25 mouse cellular contexts compared by ENCODE assay signal in genomic region chr3:107276626-107277025, GRCm38 (mm10). TPM values are rescaled to one million over a fixed set of nuclear protein-coding genes. Genes with fewer than 3 reads are reported as not detected.
DNase-seq lines count a peak whose midpoint lies in the region; ATAC-seq lines count a peak whose summit lies in the region.
"Had no signal": no experiment of that assay in that cellular context is flagged by ENCODE, and none has a peak within 500 bp of the region (broad histone marks: within the 10 kb centered on the region; RNA-seq: fewer than 3 reads in every experiment).

No protein-coding gene starts in this region.

- H3K27me3 ChIP-seq in heart, embryonic 10.5 days (ENCODE audit: insufficient read depth, poor library complexity, severe bottlenecking) = 0 out of 2 replicates have a peak, but pooled peaks cover 8% of the 10 kb centered on the region
- H3K27me3 ChIP-seq in midbrain, embryonic 11.5 days (ENCODE audit: control insufficient read depth, insufficient read depth, low read length) = no peaks in the 10 kb centered on the region
- H3K27me3 ChIP-seq in midbrain, embryonic 13.5 days = no peaks in the 10 kb centered on the region
- H3K27me3 ChIP-seq: CH12.LX, Patski had no signal

- H3K4me3 ChIP-seq in heart, embryonic 10.5 days = no peak overlapping the region
- H3K4me3 ChIP-seq in midbrain, embryonic 11.5 days (ENCODE audit: low read depth, low read length) = no peak overlapping the region
- H3K4me3 ChIP-seq in midbrain, embryonic 13.5 days (replicated peaks) = no peak overlapping the region

- intact Hi-C loops in heart, postnatal 36 days (cut with DNase I) = loop anchor here (5.0 kb wide), 1 partner anchor 184 kb away; no protein-coding TSS in a partner anchor

- ATAC-seq in midbrain, embryonic 11.5 days (ENCODE audit: low FRiP score) = no peak
- no peak for ATAC-seq in midbrain, embryonic 13.5 days
- ATAC-seq: activated CD4-positive, CD25-positive, alpha-beta regulatory T cell, adult 4 months; CD4-positive, CD25-positive, alpha-beta regulatory T cell, adult 4 months; Patski had no signal

- no peak overlapping the region for H3K27ac ChIP-seq in heart, embryonic 10.5 days
- H3K27ac ChIP-seq in midbrain, embryonic 11.5 days (ENCODE audit: low read depth, low read length) = no peak overlapping the region
- H3K27ac ChIP-seq in midbrain, embryonic 13.5 days = no peak overlapping the region

- H3K9me3 ChIP-seq in heart, embryonic 10.5 days = no peaks in the 10 kb centered on the region
- no peaks in the 10 kb centered on the region for H3K9me3 ChIP-seq in midbrain, embryonic 11.5 days (ENCODE audit: control insufficient read depth, low read length)
- no peaks in the 10 kb centered on the region for H3K9me3 ChIP-seq in midbrain, embryonic 13.5 days
- H3K9me3 ChIP-seq: G1E had no signal

- 81% methylated on average over 3 of the region's 3 CpGs for WGBS in heart, embryonic 10.5 days
- WGBS in midbrain, embryonic 11.5 days = 92% methylated on average over 3 of the region's 3 CpGs
- WGBS in midbrain, embryonic 13.5 days = 88% methylated on average over 3 of the region's 3 CpGs

- H3K36me3 ChIP-seq in heart, embryonic 10.5 days = 0 out of 2 replicates have a peak, but pooled peaks cover under 1% of the 10 kb centered on the region
- H3K36me3 ChIP-seq in midbrain, embryonic 11.5 days (ENCODE audit: control insufficient read depth, insufficient read depth, low read length) = no peaks in the 10 kb centered on the region
- H3K36me3 ChIP-seq in midbrain, embryonic 13.5 days = no peaks in the 10 kb centered on the region

- no peak overlapping the region for H3K9ac ChIP-seq in midbrain, embryonic 11.5 days (ENCODE audit: low read length)
- no peak overlapping the region for H3K9ac ChIP-seq in midbrain, embryonic 13.5 days (replicated peaks)

- DNase-seq in heart, embryonic 10.5 days (ENCODE audit: low spot score) = peak; percentile 65
- DNase-seq in heart, postnatal 36 days = no peak
- DNase-seq in midbrain, embryonic 11.5 days (ENCODE audit: low spot score, missing footprints) = peak; percentile 53
- DNase-seq: adrenal gland, adult 2 months; adrenal gland, adult 8-10 months; adrenal gland, postnatal 10 days; adrenal gland, postnatal 14 days; adrenal gland, postnatal 25 days; adrenal gland, postnatal 36 days; B cell, adult 2 months; cerebellum, adult 11 months; cerebellum, adult 11-12 months; cerebellum, adult 18-20 months had no signal

- peaks cover 7% of the 10 kb centered on the region; the same call in 1 of the 2 replicates for H3K4me1 ChIP-seq in heart, embryonic 10.5 days
- peaks cover 8% of the 10 kb centered on the region for H3K4me1 ChIP-seq in midbrain, embryonic 11.5 days (ENCODE audit: control insufficient read depth, insufficient read depth, low read length)
- H3K4me1 ChIP-seq in midbrain, embryonic 13.5 days (replicated peaks) = peaks cover 17% of the 10 kb centered on the region

- H3K4me2 ChIP-seq in midbrain, embryonic 11.5 days = no peak overlapping the region
- H3K4me2 ChIP-seq in midbrain, embryonic 13.5 days (replicated peaks) = no peak overlapping the region

RNA-seq across cellular contexts. Expression of gene Lamtor5, which starts 2.0 kb away (rescaled TPM):
- polyA plus RNA-seq in heart, embryonic 10.5 days (2016; fragmentation: Nextera tagmentation; extraction: Ambion mirVana) = 157 and 163 TPM in 2 replicates
- 10 to 100 TPM; 67.9 to 68.2 TPM for total RNA-seq in heart, postnatal 36 days (2021)
- polyA plus RNA-seq in midbrain, embryonic 11.5 days (2014; fragmentation: Nextera tagmentation; extraction: Ambion mirVana) = 195 and 198 TPM in 2 replicates
- polyA plus RNA-seq in midbrain, embryonic 13.5 days (2015; fragmentation: Nextera tagmentation; extraction: Ambion mirVana) = 203 and 216 TPM in 2 replicates

RNA-seq across cellular contexts. Expression of gene Slc16a4, which starts 14.4 kb away (rescaled TPM):
- polyA plus RNA-seq in heart, embryonic 10.5 days (2016; fragmentation: Nextera tagmentation; extraction: Ambion mirVana) = 1.5 and 1.7 TPM in 2 replicates
- total RNA-seq in heart, postnatal 36 days (2021) = under 1 TPM; 0.64 to 0.70 TPM
- 1.8 and 2.2 TPM in 2 replicates for polyA plus RNA-seq in midbrain, embryonic 11.5 days (2014; fragmentation: Nextera tagmentation; extraction: Ambion mirVana)
- 2.1 and 2.3 TPM in 2 replicates for polyA plus RNA-seq in midbrain, embryonic 13.5 days (2015; fragmentation: Nextera tagmentation; extraction: Ambion mirVana)
- polyA plus RNA-seq: G1E had no signal

RNA-seq across cellular contexts. Expression of gene Prok1, which starts 37.1 kb away (rescaled TPM):
- polyA plus RNA-seq in heart, embryonic 10.5 days (2016; fragmentation: Nextera tagmentation; extraction: Ambion mirVana) = not detected in 2 replicates
- not detected for total RNA-seq in heart, postnatal 36 days (2021)
- polyA plus RNA-seq in midbrain, embryonic 11.5 days (2014; fragmentation: Nextera tagmentation; extraction: Ambion mirVana) = 0.07 TPM in 1 of 2 replicates, not detected in the other
- polyA plus RNA-seq in midbrain, embryonic 13.5 days (2015; fragmentation: Nextera tagmentation; extraction: Ambion mirVana) = not detected in 2 replicates
- total RNA-seq: CH12.LX, ES-E14, MEL had no signal
- polyA plus RNA-seq: adrenal gland, adult 2 months; C2C12; CD4-positive, CD25-positive, alpha-beta regulatory T cell, adult 4 months; Patski had no signal

RNA-seq across cellular contexts. Expression of gene A630076J17Rik, which starts 46.2 kb away (rescaled TPM):
- polyA plus RNA-seq in heart, embryonic 10.5 days (2016; fragmentation: Nextera tagmentation; extraction: Ambion mirVana) = not detected in 2 replicates
- total RNA-seq in heart, postnatal 36 days (2021) = not detected
- not detected in 2 replicates for polyA plus RNA-seq in midbrain, embryonic 11.5 days (2014; fragmentation: Nextera tagmentation; extraction: Ambion mirVana)
- not detected in 2 replicates for polyA plus RNA-seq in midbrain, embryonic 13.5 days (2015; fragmentation: Nextera tagmentation; extraction: Ambion mirVana)
- total RNA-seq: adrenal gland, adult 18-20 months; adrenal gland, adult 2 months; adrenal gland, adult 8-10 months; adrenal gland, postnatal 14 days; adrenal gland, postnatal 25 days; adrenal gland, postnatal 36 days; adrenal gland, postnatal 4 days; CH12.LX; ES-E14; G1E; MEL had no signal
- polyA plus RNA-seq: activated CD4-positive, CD25-positive, alpha-beta regulatory T cell, adult 4 months; adrenal gland, adult 2 months; brain, embryonic 14.5 days; CD4-positive, CD25-positive, alpha-beta regulatory T cell, adult 4 months; G1E; Patski had no signal

RNA-seq across cellular contexts. Expression of gene Cym, which starts 55.1 kb away (rescaled TPM):
- not detected in 2 replicates for polyA plus RNA-seq in heart, embryonic 10.5 days (2016; fragmentation: Nextera tagmentation; extraction: Ambion mirVana)
- not detected for total RNA-seq in heart, postnatal 36 days (2021)
- not detected in 2 replicates for polyA plus RNA-seq in midbrain, embryonic 11.5 days (2014; fragmentation: Nextera tagmentation; extraction: Ambion mirVana)
- 0.27 and 4.2 TPM in 2 replicates for polyA plus RNA-seq in midbrain, embryonic 13.5 days (2015; fragmentation: Nextera tagmentation; extraction: Ambion mirVana)
- total RNA-seq: adrenal gland, postnatal 14 days; CH12.LX; ES-E14; G1E had no signal
- polyA plus RNA-seq: C2C12, G1E, Patski had no signal

Comparison
In these comparisons a context has a peak if more than half of its experiments do, and no peak if none do; other contexts are left out.
1. DNase-seq: peak in heart, embryonic 10.5 days (single experiment) and midbrain, embryonic 11.5 days (single experiment); none in heart, postnatal 36 days (0 of 2).